Mouse (Mus musculus) mouse trophoblast stem cell (cell line): ENCODE data around the gene Duoxa2.

ENCODE experiments used
- in situ Hi-C, 2 experiments: fragments of 300-500 bp; cut with MseI, MboI; formaldehyde crosslinking; loops; 2 replicates in 1 of 2; 3 replicates in 1 of 2; pipeline ENCODE4 v1.15.1; 2025

Duoxa2 gene

GRCm38 (mm10) chr2:122351931-122352329 is 53.2 kb downstream of the Duoxa2 start:
- in situ Hi-C loops, result no loop called here
